Mouse (Mus musculus) heart, embryonic 16.5 days (tissue): ENCODE data around the gene Exosc2. TPM values are rescaled to one million over a fixed set of nuclear protein-coding genes. Genes with fewer than 3 reads are reported as not detected.

Source experiments
- ATAC-seq: fragments of 200-750 bp; cut with Nextera tagmentation; replicated peaks from 2 replicates; pipeline ENCODE4 v1.8.0; 2017; ENCODE audit warnings: moderate number of reproducible peaks; ENCODE audit not compliant: insufficient read depth, low FRiP score; ENCODE audit errors: extremely low read depth
- H3K27ac ChIP-seq: fragments of 300-500 bp; sonication (generic); 2 replicates; pipeline ENCODE4 v1.5.1; 2014; ENCODE audit warnings: mild to moderate bottlenecking, low read length, control low read depth, moderate library complexity
- H3K27me3 ChIP-seq: fragments of 300-500 bp; sonication (generic); 2 replicates; pipeline ENCODE4 v1.6.1; 2014; ENCODE audit warnings: low read length, mixed read lengths; ENCODE audit not compliant: control insufficient read depth, insufficient read depth
- H3K36me3 ChIP-seq: fragments of 300-500 bp; sonication (generic); 2 replicates; pipeline ENCODE4 v1.6.1; 2014; ENCODE audit not compliant: control insufficient read depth, insufficient read depth
- H3K4me1 ChIP-seq: fragments of 300-500 bp; sonication (generic); 2 replicates; pipeline ENCODE4 v1.6.1; 2014; ENCODE audit warnings: low read length, mixed read lengths; ENCODE audit not compliant: control insufficient read depth, insufficient read depth
- H3K4me2 ChIP-seq: fragments of 300-500 bp; sonication (generic); 2 replicates; pipeline ENCODE4 v1.6.1; 2014; ENCODE audit warnings: low read depth, mild to moderate bottlenecking, control low read depth, low read length
- H3K4me3 ChIP-seq: fragments of 300-500 bp; sonication (generic); 2 replicates; pipeline ENCODE4 v1.5.1; 2014; ENCODE audit warnings: mild to moderate bottlenecking, control low read depth, low read length
- H3K9ac ChIP-seq: fragments of 300-500 bp; sonication (generic); 2 replicates; pipeline ENCODE4 v1.6.1; 2014; ENCODE audit warnings: low read length, control low read depth
- H3K9me3 ChIP-seq: fragments of 300-500 bp; sonication (generic); replicated peaks from 2 replicates; pipeline ENCODE4 v1.6.1; 2016; ENCODE audit warnings: low read length; ENCODE audit not compliant: control insufficient read depth
- WGBS: fragments of 180-500 bp; shearing (Covaris S2); extraction: QIAGEN DNeasy Blood & Tissue Kit; methylation state at CpG from one replicate; pipeline ENCODE4 v1.1.7; 2014; 5-methylcytosine and 5-hydroxymethylcytosine counted together
- polyA plus RNA-seq: library from polyadenylated mRNA; unstranded; fragments of >200 nt; fragmentation: Nextera tagmentation; extraction: Ambion mirVana; gene quantifications from 2 replicates; pipeline ENCODE4 v1.2.1, GENCODE M21; 2015

The Exosc2 gene
- polyA plus RNA-seq, 1 experiment from 2014 or later, result 42.0 TPM

DNA sequence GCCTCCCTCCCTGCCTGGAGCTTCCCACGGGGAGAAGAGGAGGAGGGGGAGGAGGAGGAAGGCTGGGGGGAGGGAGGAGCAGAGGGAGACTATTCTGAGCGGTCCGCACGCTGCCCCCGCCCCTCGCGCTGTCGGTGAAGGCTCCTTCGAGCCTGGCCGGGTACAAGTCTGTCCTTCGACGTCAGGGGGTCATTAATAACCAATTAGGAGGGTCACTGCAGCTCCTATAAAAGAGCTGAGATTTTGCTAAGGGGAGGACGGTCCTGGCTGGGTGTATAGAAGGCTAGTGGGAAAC is 31.1 kb upstream of the Exosc2 start:
- no peak for ATAC-seq
- no peak overlapping the region for H3K4me2 ChIP-seq
- WGBS, result 0% methylated on average over 12 of the region's 13 CpGs
- no peaks in the 10 kb centered on the region for H3K36me3 ChIP-seq
- H3K4me3 ChIP-seq, result no peak overlapping the region
- H3K9ac ChIP-seq, result no peak overlapping the region
- H3K27ac ChIP-seq, result no peak overlapping the region
- peaks cover 98% of the 10 kb centered on the region for H3K27me3 ChIP-seq
- H3K9me3 ChIP-seq, result no peaks in the 10 kb centered on the region
- peaks cover 11% of the 10 kb centered on the region for H3K4me1 ChIP-seq

DNA sequence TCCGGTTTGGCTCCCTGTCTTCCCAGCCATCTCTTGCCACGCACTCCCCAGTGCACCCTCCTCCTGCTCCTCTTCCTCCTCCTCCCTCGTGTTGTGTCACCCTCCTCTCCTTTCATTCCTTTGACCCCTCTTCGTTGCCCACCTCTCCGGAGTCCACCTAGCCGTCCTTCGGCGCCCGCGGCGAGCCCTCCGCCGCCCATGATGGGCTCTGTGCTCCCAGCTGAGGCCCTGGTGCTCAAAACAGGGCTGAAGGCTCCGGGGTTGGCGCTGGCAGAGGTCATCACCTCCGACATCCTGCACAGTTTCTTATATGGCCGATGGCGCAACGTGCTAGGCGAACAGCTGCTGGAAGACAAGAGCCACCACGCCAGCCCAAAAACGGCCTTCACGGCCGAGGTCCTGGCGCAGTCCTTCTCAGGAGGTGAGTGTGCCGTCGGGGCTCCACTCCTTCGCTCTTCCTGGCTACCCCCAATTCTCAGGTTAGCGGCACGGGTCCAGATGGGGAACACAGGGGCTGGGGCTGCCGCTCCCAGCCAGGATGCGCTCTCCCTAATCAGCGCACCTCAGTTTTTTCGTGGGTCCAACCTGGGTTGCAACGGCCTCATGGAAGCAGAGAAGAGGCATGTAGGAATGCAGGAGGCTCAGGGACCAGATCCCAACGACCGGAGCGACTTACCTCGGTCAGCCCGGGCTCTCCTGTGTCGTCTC is 30.5 kb upstream of the Exosc2 start, which contains the start of gene Prdm12:
Prdm12 (plus strand) TSS at position 137 of the 708 bp plus-strand sequence.
- no peaks in the 10 kb centered on the region for H3K9me3 ChIP-seq
- no peaks in the 10 kb centered on the region for H3K36me3 ChIP-seq
- 2% methylated on average over 41 of the region's 41 CpGs for WGBS
- H3K9ac ChIP-seq, result no peak within 1 kb of the TSS
- peaks cover 11% of the 10 kb centered on the region for H3K4me1 ChIP-seq
- H3K4me2 ChIP-seq, result no peak within 1 kb of the TSS
- H3K4me3 ChIP-seq, result peak within 1 kb of the TSS; percentile 22
- H3K27me3 ChIP-seq, result peaks cover 98% of the 10 kb centered on the region
- ATAC-seq, result no peak
- no peak within 1 kb of the TSS for H3K27ac ChIP-seq

DNA sequence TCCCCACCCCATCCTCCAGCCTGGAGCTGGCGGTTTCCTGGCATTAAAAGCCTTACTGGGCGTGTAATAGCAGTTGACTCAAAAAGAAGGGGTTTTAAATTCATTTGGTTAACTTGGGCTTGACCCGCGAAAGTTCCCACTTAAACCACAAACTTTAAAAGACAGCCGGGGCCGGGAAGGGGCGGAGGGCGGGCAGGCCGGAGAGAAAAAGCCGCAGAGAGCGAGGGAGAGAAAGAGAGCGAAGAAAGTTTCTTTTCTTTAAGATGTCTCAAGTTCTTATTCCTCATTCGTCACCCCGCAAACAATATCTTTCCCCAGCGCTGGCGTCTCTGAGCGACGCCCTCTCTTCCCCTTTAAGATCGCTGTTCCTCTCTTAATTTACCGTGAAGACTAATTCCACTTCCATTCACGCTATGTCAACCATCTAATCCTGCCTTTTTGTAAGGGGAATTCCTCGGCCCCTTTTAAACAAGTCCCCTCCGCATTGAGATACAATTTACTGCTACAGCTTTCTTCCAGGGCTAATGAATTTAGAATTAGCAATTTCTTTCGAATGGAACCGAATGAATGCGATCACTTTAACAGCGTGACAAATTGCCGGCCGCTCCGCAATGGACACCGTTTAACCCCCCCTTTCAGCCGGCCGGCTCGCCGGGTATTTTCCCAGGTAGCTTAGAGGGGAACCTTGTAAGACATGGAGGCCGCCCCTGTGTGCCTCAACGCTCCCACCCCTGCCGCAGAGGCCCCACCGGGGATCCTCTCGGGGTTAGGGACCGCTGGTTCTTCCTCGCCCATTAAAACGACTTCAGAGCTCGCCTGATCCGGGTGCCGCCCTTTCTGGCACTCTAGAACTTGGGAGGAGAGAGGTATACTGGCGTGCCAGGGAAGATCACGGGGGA is 29.7 kb upstream of the Exosc2 start:
- under 1% methylated on average over 47 of the region's 48 CpGs for WGBS
- Histone ChIP-seq H3K4me1 (peaks cover 6% of the 10 kb centered on the region), H3K36me3 (no peaks in the 10 kb centered on the region), H3K4me3 (peak overlapping the region; percentile 22), H3K4me2 (0 out of 2 replicates have a peak overlapping the region, but pooled peaks have one; percentile 17), H3K9me3 (no peaks in the 10 kb centered on the region), H3K27me3 (peaks cover 97% of the 10 kb centered on the region), H3K9ac (no peak overlapping the region), H3K27ac (no peak overlapping the region)
- ATAC-seq, result no peak

DNA sequence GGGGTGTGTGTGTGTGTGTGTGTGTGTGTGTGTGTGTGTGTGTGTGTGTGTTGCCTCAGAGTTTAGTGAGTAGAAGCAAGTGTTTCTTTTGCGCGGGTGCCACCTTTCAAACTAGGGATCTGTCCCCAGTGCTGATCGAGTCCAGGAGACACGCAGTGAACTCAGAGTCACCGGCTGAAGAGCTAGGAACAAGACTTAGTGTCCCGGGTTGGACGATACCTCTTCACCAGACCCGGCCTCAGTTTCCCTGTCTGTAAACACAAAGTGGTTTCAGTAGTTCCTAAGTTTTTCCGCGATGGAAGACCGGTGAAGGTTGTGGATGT is 29.0 kb upstream of the Exosc2 start:
- Histone ChIP-seq H3K36me3 (no peaks in the 10 kb centered on the region), H3K4me3 (no peak overlapping the region), H3K27ac (no peak overlapping the region), H3K27me3 (peaks cover 97% of the 10 kb centered on the region), H3K9me3 (no peaks in the 10 kb centered on the region), H3K9ac (no peak overlapping the region), H3K4me1 (peaks cover 3% of the 10 kb centered on the region), H3K4me2 (no peak overlapping the region)
- no peak for ATAC-seq
- WGBS, result 1% methylated on average over 11 of the region's 11 CpGs

DNA sequence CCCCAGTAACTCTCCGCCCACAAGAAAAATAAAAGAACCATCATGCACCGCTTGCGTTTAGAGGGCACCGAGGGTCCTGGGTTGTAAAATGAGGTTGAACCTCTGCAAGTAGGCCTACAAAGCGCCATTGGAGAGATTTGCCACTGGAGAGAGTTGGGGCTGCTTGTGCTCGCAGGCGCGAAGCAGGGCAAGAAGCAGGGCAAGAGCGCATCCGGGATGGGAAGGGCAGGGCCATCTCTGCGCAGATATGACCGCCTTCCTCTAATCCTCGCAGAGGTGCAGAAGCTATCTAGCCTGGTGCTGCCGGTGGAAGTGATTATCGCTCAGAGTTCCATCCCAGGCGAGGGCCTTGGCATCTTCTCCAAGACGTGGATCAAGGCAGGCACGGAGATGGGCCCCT is 28.6 kb upstream of the Exosc2 start:
- ATAC-seq, result no peak
- Histone ChIP-seq H3K9me3 (no peaks in the 10 kb centered on the region), H3K27ac (no peak overlapping the region), H3K4me2 (no peak overlapping the region), H3K4me1 (peaks cover 2% of the 10 kb centered on the region; the same call in 1 of the 2 replicates), H3K36me3 (no peaks in the 10 kb centered on the region), H3K27me3 (peaks cover 96% of the 10 kb centered on the region), H3K4me3 (no peak overlapping the region), H3K9ac (no peak overlapping the region)
- 8% methylated on average over 18 of the region's 18 CpGs for WGBS

DNA sequence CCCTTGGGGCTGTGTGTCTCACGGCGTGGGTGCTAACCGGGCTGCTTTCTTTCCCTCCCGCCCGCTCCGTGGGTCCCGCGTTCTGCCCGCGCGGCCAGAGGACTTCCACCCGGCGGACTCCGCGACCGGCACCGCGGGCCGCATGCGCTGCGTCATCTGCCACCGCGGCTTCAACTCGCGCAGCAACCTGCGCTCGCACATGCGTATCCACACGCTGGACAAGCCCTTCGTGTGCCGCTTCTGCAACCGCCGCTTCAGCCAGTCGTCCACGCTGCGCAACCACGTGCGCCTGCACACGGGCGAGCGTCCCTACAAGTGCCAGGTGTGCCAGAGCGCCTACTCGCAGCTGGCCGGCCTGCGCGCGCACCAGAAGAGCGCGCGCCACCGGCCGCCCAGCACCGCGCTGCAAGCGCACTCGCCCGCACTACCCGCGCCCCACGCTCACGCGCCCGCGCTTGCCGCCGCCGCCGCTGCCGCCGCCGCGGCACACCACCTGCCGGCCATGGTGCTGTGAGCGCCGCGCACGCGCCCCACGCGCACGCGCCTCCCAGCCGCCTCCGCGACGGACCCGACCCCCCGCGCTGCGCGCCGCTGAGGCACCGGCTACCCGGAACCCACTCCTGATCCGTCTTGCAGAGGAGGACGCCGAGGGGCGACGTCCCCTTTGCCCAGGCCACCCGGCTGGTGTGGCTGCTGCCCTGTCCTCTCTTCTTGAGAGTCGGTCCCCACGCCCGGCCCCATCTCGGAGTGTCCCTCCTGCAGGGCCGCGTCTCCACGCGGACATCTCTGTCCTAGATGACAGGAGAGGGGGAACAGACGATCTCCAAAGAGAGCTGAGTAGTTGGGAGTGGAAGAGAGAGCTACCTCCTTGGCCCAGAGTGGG is 16.3 kb upstream of the Exosc2 start:
- Histone ChIP-seq H3K4me3 (peak overlapping the region; percentile 58), H3K27me3 (peaks cover 71% of the 10 kb centered on the region), H3K36me3 (no peaks in the 10 kb centered on the region), H3K4me1 (peaks cover 4% of the 10 kb centered on the region), H3K27ac (no peak overlapping the region), H3K9ac (peak overlapping the region; percentile 56), H3K4me2 (peak overlapping the region; percentile 98), H3K9me3 (peaks cover 3% of the 10 kb centered on the region; the same call in 1 of the 2 replicates)
- ATAC-seq, result peak; percentile 45; the same call in 1 of the 2 replicates
- WGBS, result under 1% methylated on average over 100 of the region's 109 CpGs

DNA sequence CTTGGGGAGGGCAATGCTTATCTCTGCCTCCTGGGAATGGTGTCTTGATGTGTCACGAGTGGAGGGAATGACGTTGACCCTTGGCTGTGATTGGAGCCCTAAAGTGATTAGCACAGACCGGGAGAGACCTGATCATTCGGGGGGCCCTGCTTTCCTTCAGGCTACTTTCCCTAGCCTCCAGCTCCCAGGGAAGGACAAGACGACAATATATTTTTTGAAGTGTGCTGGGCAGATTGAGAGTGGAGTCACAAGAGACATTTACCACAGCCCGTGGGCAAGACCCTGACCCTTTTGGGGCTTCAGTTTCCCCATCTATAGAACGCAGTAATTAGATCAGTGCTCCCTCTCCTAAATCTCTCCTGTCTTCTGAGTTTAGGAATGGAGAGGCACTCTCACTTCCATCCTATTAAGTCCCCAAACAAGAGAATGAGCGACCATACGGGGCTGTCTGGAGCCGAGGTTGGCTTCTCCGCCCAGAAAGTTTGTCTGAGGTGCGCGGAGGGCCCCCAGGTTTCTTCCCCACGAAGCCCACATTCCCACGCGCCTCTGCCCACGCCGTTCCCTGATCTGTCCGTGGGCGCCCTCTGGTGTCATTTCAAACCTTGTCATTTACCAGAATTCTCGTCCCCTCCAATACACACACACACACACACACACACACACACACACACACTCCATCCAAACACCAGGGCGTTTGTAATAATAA is 15.5 kb upstream of the Exosc2 start:
- H3K27ac ChIP-seq, result no peak overlapping the region
- peaks cover 4% of the 10 kb centered on the region for H3K4me1 ChIP-seq
- peaks cover 64% of the 10 kb centered on the region for H3K27me3 ChIP-seq
- 4% methylated on average over 22 of the region's 22 CpGs for WGBS
- peak overlapping the region; percentile 58 for H3K4me3 ChIP-seq
- peak overlapping the region; percentile 98 for H3K4me2 ChIP-seq
- no peak overlapping the region for H3K9ac ChIP-seq
- H3K9me3 ChIP-seq, result peaks cover 4% of the 10 kb centered on the region; the same call in 1 of the 2 replicates
- no peak for ATAC-seq
- H3K36me3 ChIP-seq, result no peaks in the 10 kb centered on the region

DNA sequence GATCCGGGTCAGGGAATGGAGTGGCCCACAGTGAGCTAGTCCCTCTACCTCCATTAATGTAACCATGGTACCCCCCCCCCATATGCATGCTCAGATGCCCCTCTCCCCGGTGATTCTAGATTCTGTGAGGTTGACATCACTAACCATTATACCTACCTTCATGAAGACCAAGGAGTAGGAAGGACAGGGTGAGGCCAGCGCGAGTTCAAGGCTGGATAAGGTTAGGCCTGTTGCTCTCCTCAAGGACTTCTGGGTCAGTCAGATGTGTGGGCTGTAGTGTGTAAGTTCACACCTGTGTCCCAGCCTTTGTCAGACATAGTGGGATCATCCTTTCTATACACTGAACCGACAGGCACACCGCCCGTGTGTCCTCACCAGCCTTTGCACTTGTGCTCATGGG is 14.1 kb upstream of the Exosc2 start:
- Histone ChIP-seq H3K9ac (no peak overlapping the region), H3K9me3 (peaks cover 4% of the 10 kb centered on the region; the same call in 1 of the 2 replicates), H3K27ac (no peak overlapping the region), H3K27me3 (peaks cover 54% of the 10 kb centered on the region), H3K4me3 (no peak overlapping the region), H3K4me1 (peaks cover 4% of the 10 kb centered on the region), H3K4me2 (no peak overlapping the region), H3K36me3 (no peaks in the 10 kb centered on the region)
- no peak for ATAC-seq
- 79% methylated on average over 7 of the region's 7 CpGs for WGBS
